Mouse (Mus musculus) heart, postnatal 0 days (tissue): ENCODE data around the gene Cask.

ENCODE experiments used
- CTCF ChIP-seq: IDR thresholded peaks from 2 replicates; pipeline ENCODE4 v1.5.1; 2016; ENCODE audit warnings: antibody characterized with exemption, control low read depth, low read depth
- EP300 ChIP-seq: IDR thresholded peaks from 2 replicates; pipeline ENCODE4 v1.6.1; 2016; ENCODE audit warnings: antibody characterized with exemption, low read depth

GRCm38 (mm10) chrX:13492922-13493321 is 358.2 kb downstream of the Cask start:
- TF ChIP-seq CTCF: no peak
- TF ChIP-seq EP300: no peak
